Mouse (Mus musculus): Measurements from ENCODE around the gene Cacnb4. TPM values are rescaled to one million over a fixed set of nuclear protein-coding genes. Genes with fewer than 3 reads are reported as not detected.
A peak's percentile ranks its signal among the peaks of the same experiment; 100 is the strongest.

The Cacnb4 gene
- total and polyA plus RNA-seq, 2 experiments from 2014 or later, result 12.5 to 13.3 TPM

DNA sequence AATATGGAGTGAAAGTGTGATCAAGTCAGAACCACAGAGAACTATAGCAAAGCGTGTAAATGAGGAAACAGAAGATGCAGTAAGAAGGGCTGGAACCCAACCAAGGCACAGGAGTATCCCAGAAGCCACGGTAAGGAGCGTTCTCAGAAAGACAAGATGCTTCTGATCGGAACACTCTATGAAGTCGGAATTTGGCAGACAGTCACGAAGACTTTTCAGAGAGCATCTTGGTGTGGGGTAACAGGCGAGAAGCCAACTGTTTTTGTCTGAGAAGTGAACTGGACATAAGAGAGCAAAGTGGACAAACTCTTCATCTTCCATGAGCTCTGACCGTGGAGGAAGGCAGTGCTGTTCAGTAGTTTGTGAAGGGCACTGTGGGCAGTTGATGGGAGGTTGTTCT lies 73.7 kb downstream of the Cacnb4 start:
- Histone ChIP-seq H3K27me3 (ENCODE audit: insufficient read depth, low read length) (no peaks in the 10 kb centered on the region), H3K4me2 (ENCODE audit: low read depth, low read length, poor library complexity, severe bottlenecking) (no peak overlapping the region), H3K36me3 (ENCODE audit: insufficient read depth, low read length) (no peaks in the 10 kb centered on the region), H3K27ac (ENCODE audit: low read depth, low read length) (no peak overlapping the region), H3K9me3 (ENCODE audit: low read length) (no peaks in the 10 kb centered on the region), H3K4me3 (ENCODE audit: low read depth, low read length) (no peak overlapping the region), H3K4me1 (ENCODE audit: insufficient read depth, low read length) (no peaks in the 10 kb centered on the region), H3K9ac (replicated peaks; ENCODE audit: low read length, poor library complexity, severe bottlenecking) (no peak overlapping the region)
- no peak for TF ChIP-seq CTCF (IDR thresholded peaks at IDR 0.05)
- no peak for ATAC-seq (ENCODE audit: low FRiP score)
- WGBS, result 82% methylated on average over 8 of the region's 8 CpGs
- DNase-seq (ENCODE audit: low spot score), result no peak

- Histone ChIP-seq H3K9me3 (ENCODE audit: low read length) (no peaks in the 10 kb centered on the region), H3K4me2 (ENCODE audit: low read depth, low read length, poor library complexity, severe bottlenecking) (no peak overlapping the region), H3K27me3 (ENCODE audit: insufficient read depth, low read length) (no peaks in the 10 kb centered on the region), H3K4me1 (ENCODE audit: insufficient read depth, low read length) (no peaks in the 10 kb centered on the region), H3K4me3 (ENCODE audit: low read depth, low read length) (no peak overlapping the region), H3K27ac (ENCODE audit: low read depth, low read length) (no peak overlapping the region), H3K36me3 (ENCODE audit: insufficient read depth, low read length) (no peaks in the 10 kb centered on the region), H3K9ac (replicated peaks; ENCODE audit: low read length, poor library complexity, severe bottlenecking) (no peak overlapping the region)
- no peak for TF ChIP-seq CTCF (IDR thresholded peaks at IDR 0.05)
- DNase-seq (ENCODE audit: low spot score) (no peak), ATAC-seq (ENCODE audit: low FRiP score) (no peak)
- 97% methylated on average over 2 of the region's 2 CpGs for WGBS
These were observed 74.4 kb downstream of the Cacnb4 start for GRCm38 (mm10) chr2:52602228-52602627.

GRCm38 (mm10) chr2:52597511-52597910 lies 79.1 kb downstream of the Cacnb4 start:
- no peak overlapping the region for H3K4me2 ChIP-seq (ENCODE audit: low read depth, low read length, poor library complexity, severe bottlenecking)

DNA sequence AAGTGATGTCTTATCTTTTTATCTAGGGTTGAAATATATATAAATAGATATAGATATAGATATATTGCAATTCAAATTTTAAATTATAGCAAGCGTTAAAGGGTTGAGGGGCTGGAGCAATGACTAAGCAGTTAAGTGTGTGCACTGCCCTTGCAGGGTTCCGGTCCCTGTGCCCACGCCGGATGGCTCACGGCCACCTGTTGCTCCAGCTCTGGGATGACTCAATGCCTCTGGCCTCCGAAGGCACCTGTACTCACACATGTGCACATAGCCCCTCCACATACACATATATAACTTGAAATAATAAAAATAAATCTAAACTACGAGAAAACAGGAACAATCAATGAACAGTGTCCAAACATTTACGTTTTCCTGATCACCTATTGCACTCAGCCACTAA lies 82.8 kb downstream of the Cacnb4 start:
- ATAC-seq (ENCODE audit: low FRiP score), result no peak
- Histone ChIP-seq H3K4me2 (ENCODE audit: low read depth, low read length, poor library complexity, severe bottlenecking) (no peak overlapping the region), H3K4me3 (ENCODE audit: low read depth, low read length) (no peak overlapping the region), H3K27me3 (ENCODE audit: insufficient read depth, low read length) (no peaks in the 10 kb centered on the region), H3K4me1 (ENCODE audit: insufficient read depth, low read length) (peaks cover 4% of the 10 kb centered on the region; the same call in 1 of the 2 replicates), H3K9ac (replicated peaks; ENCODE audit: low read length, poor library complexity, severe bottlenecking) (no peak overlapping the region), H3K9me3 (ENCODE audit: low read length) (no peaks in the 10 kb centered on the region), H3K36me3 (ENCODE audit: insufficient read depth, low read length) (no peaks in the 10 kb centered on the region), H3K27ac (ENCODE audit: low read depth, low read length) (no peak overlapping the region)
- no peak for DNase-seq (ENCODE audit: low spot score)
- no peak for TF ChIP-seq CTCF (IDR thresholded peaks at IDR 0.05)
- WGBS, result 92% methylated on average over 8 of the region's 8 CpGs

More at GRCm38 (mm10) chr2:52597511-52597910, 79.1 kb downstream of the Cacnb4 start:
- no peak overlapping the region for H3K27ac ChIP-seq (ENCODE audit: low read depth, low read length)
- no peak for DNase-seq (ENCODE audit: low spot score)
- no peak overlapping the region for H3K4me3 ChIP-seq (ENCODE audit: low read depth, low read length)
- ATAC-seq (ENCODE audit: low FRiP score), result no peak
- TF ChIP-seq CTCF (IDR thresholded peaks at IDR 0.05), result no peak
- no peaks in the 10 kb centered on the region for H3K4me1 ChIP-seq (ENCODE audit: insufficient read depth, low read length)
- no peaks in the 10 kb centered on the region for H3K9me3 ChIP-seq (ENCODE audit: low read length)
- no peaks in the 10 kb centered on the region for H3K36me3 ChIP-seq (ENCODE audit: insufficient read depth, low read length)
- no peaks in the 10 kb centered on the region for H3K27me3 ChIP-seq (ENCODE audit: insufficient read depth, low read length)
- H3K9ac ChIP-seq (replicated peaks; ENCODE audit: low read length, poor library complexity, severe bottlenecking), result no peak overlapping the region

- Histone ChIP-seq H3K4me3 (ENCODE audit: low read depth, low read length) (no peak overlapping the region), H3K9ac (replicated peaks; ENCODE audit: low read length, poor library complexity, severe bottlenecking) (no peak overlapping the region), H3K27ac (ENCODE audit: low read depth, low read length) (no peak overlapping the region), H3K36me3 (ENCODE audit: insufficient read depth, low read length) (no peaks in the 10 kb centered on the region), H3K9me3 (ENCODE audit: low read length) (no peaks in the 10 kb centered on the region), H3K4me1 (ENCODE audit: insufficient read depth, low read length) (peaks cover 4% of the 10 kb centered on the region; the same call in 1 of the 2 replicates), H3K4me2 (ENCODE audit: low read depth, low read length, poor library complexity, severe bottlenecking) (no peak overlapping the region), H3K27me3 (ENCODE audit: insufficient read depth, low read length) (no peaks in the 10 kb centered on the region)
- DNase-seq (ENCODE audit: low spot score) (no peak), ATAC-seq (ENCODE audit: low FRiP score) (no peak)
- no peak for TF ChIP-seq CTCF (IDR thresholded peaks at IDR 0.05)
- 69% methylated on average over 5 of the region's 5 CpGs for WGBS
These were observed 83.4 kb downstream of the Cacnb4 start for GRCm38 (mm10) chr2:52593260-52593659.

- peak overlapping the region; percentile 62 for H3K27ac ChIP-seq (ENCODE audit: low read depth, low read length)
- H3K4me3 ChIP-seq (ENCODE audit: low read depth, low read length), result no peak overlapping the region
- H3K36me3 ChIP-seq (ENCODE audit: insufficient read depth, low read length), result no peaks in the 10 kb centered on the region
- H3K9me3 ChIP-seq (ENCODE audit: low read length), result no peaks in the 10 kb centered on the region
- no peaks in the 10 kb centered on the region for H3K27me3 ChIP-seq (ENCODE audit: insufficient read depth, low read length)
- peak; percentile 29; the same call in 1 of the 2 replicates for ATAC-seq (ENCODE audit: low FRiP score)
- no peak overlapping the region for H3K9ac ChIP-seq (replicated peaks; ENCODE audit: low read length, poor library complexity, severe bottlenecking)
- TF ChIP-seq CTCF (IDR thresholded peaks at IDR 0.05), result peak; percentile 92
- WGBS, result 2% methylated on average over 5 of the region's 5 CpGs
- DNase-seq (ENCODE audit: low spot score), result peak; percentile 94
- peaks cover 4% of the 10 kb centered on the region; the same call in 1 of the 2 replicates for H3K4me1 ChIP-seq (ENCODE audit: insufficient read depth, low read length)
- H3K4me2 ChIP-seq (ENCODE audit: low read depth, low read length, poor library complexity, severe bottlenecking), result no peak overlapping the region
These were observed 85.7 kb downstream of the Cacnb4 start for GRCm38 (mm10) chr2:52590970-52591347.
